Mouse (Mus musculus): Measurements from ENCODE around the gene Evx2.

GRCm38 (mm10) chr2:74682796-74683195 is 23.4 kb upstream of the Evx2 start:
- no peak for TF ChIP-seq POLR2A (IDR thresholded peaks at IDR 0.05; ENCODE audit: control insufficient read depth in 1 of 2, insufficient read depth in 1 of 2, low read depth in 1 of 2, low read length in 2 of 2, poor library complexity in 1 of 2)
- no peak for TF ChIP-seq CTCF (IDR thresholded peaks at IDR 0.05 in 2 of 3, conservative IDR thresholded peaks at IDR 0.05 in 1 of 3; ENCODE audit: control insufficient read depth in 1 of 3, insufficient read depth in 1 of 3, low read depth in 2 of 3, low read length in 3 of 3, poor library complexity in 1 of 3, severe bottlenecking in 1 of 3)
- no peak for TF ChIP-seq USF1 (IDR thresholded peaks at IDR 0.05; ENCODE audit: low read depth, low read length)
- TF ChIP-seq E2F4 (IDR thresholded peaks at IDR 0.05; ENCODE audit: borderline replicate concordance, low read depth, low read length): no peak
- TF ChIP-seq HCFC1 (IDR thresholded peaks at IDR 0.05; ENCODE audit: low read depth, low read length): no peak
- no peak for TF ChIP-seq MAX (IDR thresholded peaks at IDR 0.05; ENCODE audit: low read length)
- TF ChIP-seq MYB (IDR thresholded peaks at IDR 0.05; ENCODE audit: low read depth, low read length): no peak
- no peak for TF ChIP-seq ETS1 (IDR thresholded peaks at IDR 0.05; ENCODE audit: low read depth, low read length)
- no peak for TF ChIP-seq NRF1 (IDR thresholded peaks at IDR 0.05; ENCODE audit: insufficient read depth, low read depth, low read length, poor library complexity, severe bottlenecking)
- TF ChIP-seq USF2 (IDR thresholded peaks at IDR 0.05; ENCODE audit: borderline replicate concordance in 1 of 2, insufficient read depth in 1 of 2, low read depth in 1 of 2, low read length in 2 of 2): no peak
- TF ChIP-seq CHD2 (IDR thresholded peaks at IDR 0.05; ENCODE audit: low read length): no peak
